Mouse (Mus musculus) bone marrow, adult 2 months (tissue): ENCODE data around the gene Agfg1. TPM values are rescaled to one million over a fixed set of nuclear protein-coding genes. Genes with fewer than 3 reads are reported as not detected.

Experiments
- H3K27ac ChIP-seq: fragments of 200-500 bp; 2 replicates; pipeline ENCODE4 v1.5.1; 2012; ENCODE audit warnings: low read depth, mild to moderate bottlenecking, control low read depth, inconsistent platforms, low read length; ENCODE audit not compliant: control insufficient read depth, poor library complexity, insufficient read depth
- H3K4me1 ChIP-seq: fragments of 200-500 bp; 2 replicates; pipeline ENCODE4 v1.6.1; 2011; ENCODE audit warnings: low read length; ENCODE audit not compliant: control insufficient read depth, insufficient read depth
- H3K4me3 ChIP-seq: fragments of 200-500 bp; replicated peaks from 2 replicates; pipeline ENCODE3; 2011; ENCODE audit warnings: mild to moderate bottlenecking, low read depth, low read length, control low read depth; ENCODE audit not compliant: control insufficient read depth
- CTCF ChIP-seq: fragments of 200-500 bp; IDR thresholded peaks from 2 replicates; pipeline ENCODE4 v1.5.1; 2011; ENCODE audit warnings: low read length, control low read depth; ENCODE audit not compliant: control insufficient read depth, insufficient read depth
- POLR2A ChIP-seq: fragments of 200-500 bp; IDR thresholded peaks from 2 replicates; pipeline ENCODE4 v1.6.1; 2011; ENCODE audit warnings: low read depth, mild to moderate bottlenecking, control low read depth, low read length, borderline replicate concordance; ENCODE audit not compliant: control insufficient read depth
- WGBS: fragments of 180-500 bp; shearing (Covaris S2); methylation state at CpG from one replicate; pipeline ENCODE4 v1.1.7; 2018; 5-methylcytosine and 5-hydroxymethylcytosine counted together
- polyA plus RNA-seq: library from polyadenylated mRNA; stranded (reverse); fragments of >200 nt; gene quantifications from 2 replicates; pipeline ENCODE4 v1.2.4, GENCODE M21; 2011; ENCODE audit warnings: low replicate concordance; ENCODE audit not compliant: missing spikeins, insufficient read depth, insufficient read length

Gene Agfg1
- polyA plus RNA-seq, 1 experiment = 15.6 TPM

GRCm38 (mm10) chr1:82815941-82816716 lies 23.2 kb upstream of the Agfg1 start:
- H3K27ac ChIP-seq = no peak overlapping the region
- WGBS = 35% methylated on average over 17 of the region's 17 CpGs
- H3K4me1 ChIP-seq = no peaks in the 10 kb centered on the region; the same call in 1 of the 2 replicates
- TF ChIP-seq POLR2A (no peak), CTCF (no peak)
- no peak overlapping the region for H3K4me3 ChIP-seq

GRCm38 (mm10) chr1:82819366-82819765 lies 19.9 kb upstream of the Agfg1 start:
- no peak overlapping the region for H3K27ac ChIP-seq
- no peaks in the 10 kb centered on the region; the same call in 1 of the 2 replicates for H3K4me1 ChIP-seq
- 50% methylated on average over 10 of the region's 10 CpGs for WGBS
- no peak overlapping the region for H3K4me3 ChIP-seq
- TF ChIP-seq POLR2A (no peak), CTCF (no peak)

GRCm38 (mm10) chr1:82820179-82820578 lies 19.1 kb upstream of the Agfg1 start:
- Histone ChIP-seq H3K4me1 (no peaks in the 10 kb centered on the region; the same call in 1 of the 2 replicates), H3K4me3 (no peak overlapping the region), H3K27ac (no peak overlapping the region)
- TF ChIP-seq CTCF (no peak), POLR2A (no peak)
- WGBS = 87% methylated on average over 15 of the region's 15 CpGs

- TF ChIP-seq POLR2A (no peak), CTCF (no peak)
- Histone ChIP-seq H3K4me1 (no peaks in the 10 kb centered on the region; the same call in 1 of the 2 replicates), H3K27ac (no peak overlapping the region), H3K4me3 (no peak overlapping the region)
- 78% methylated on average over 3 of the region's 3 CpGs for WGBS
These were observed 18.6 kb upstream of the Agfg1 start for GRCm38 (mm10) chr1:82820626-82821186.

- TF ChIP-seq POLR2A = no peak
- TF ChIP-seq CTCF = no peak
- H3K27ac ChIP-seq = no peak overlapping the region
- WGBS = 85% methylated on average over 3 of the region's 3 CpGs
- no peaks in the 10 kb centered on the region; the same call in 1 of the 2 replicates for H3K4me1 ChIP-seq
- H3K4me3 ChIP-seq = no peak overlapping the region
These were observed 17.4 kb upstream of the Agfg1 start for GRCm38 (mm10) chr1:82821846-82822245.

GRCm38 (mm10) chr1:82824147-82824546 lies 15.1 kb upstream of the Agfg1 start:
- TF ChIP-seq CTCF (no peak; the same call in 1 of the 2 replicates), POLR2A (no peak)
- H3K27ac ChIP-seq = no peak overlapping the region
- WGBS = 69% methylated on average over 6 of the region's 6 CpGs
- H3K4me1 ChIP-seq = no peaks in the 10 kb centered on the region; the same call in 1 of the 2 replicates
- no peak overlapping the region for H3K4me3 ChIP-seq

- 72% methylated on average over 2 of the region's 2 CpGs for WGBS
- no peak for TF ChIP-seq POLR2A
- TF ChIP-seq CTCF = no peak
- no peaks in the 10 kb centered on the region; the same call in 1 of the 2 replicates for H3K4me1 ChIP-seq
- H3K4me3 ChIP-seq = no peak overlapping the region
- no peak overlapping the region for H3K27ac ChIP-seq
These were observed 14.0 kb upstream of the Agfg1 start for GRCm38 (mm10) chr1:82825256-82825655.

GRCm38 (mm10) chr1:82825783-82826182 lies 13.5 kb upstream of the Agfg1 start:
- Histone ChIP-seq H3K27ac (no peak overlapping the region), H3K4me1 (no peaks in the 10 kb centered on the region; the same call in 1 of the 2 replicates), H3K4me3 (no peak overlapping the region)
- TF ChIP-seq CTCF (no peak), POLR2A (no peak)
- 73% methylated on average over 7 of the region's 7 CpGs for WGBS
